Mouse (Mus musculus): ENCODE measurements around the gene Tmem247.

GRCm38 (mm10) chr17:86902399-86903067, 14.6 kb upstream of the Tmem247 start:
- TF ChIP-seq CTCF (IDR thresholded peaks at IDR 0.05; ENCODE audit: low read depth): no peak
- TF ChIP-seq EP300 (IDR thresholded peaks at IDR 0.05; ENCODE audit: low read depth): no peak
